Mouse (Mus musculus) liver, embryonic 14.5 days (tissue): ENCODE data around the gene Nr4a2. TPM values are rescaled to one million over a fixed set of nuclear protein-coding genes. Genes with fewer than 3 reads are reported as not detected.

Experiments
- ATAC-seq: fragments of 200-750 bp; cut with Nextera tagmentation; 2 replicates; pipeline ENCODE4 v1.8.0; 2017; ENCODE audit warnings: moderate number of reproducible peaks, mild to moderate bottlenecking, moderate library complexity; ENCODE audit not compliant: insufficient read depth
- DNase-seq, 3 experiments: peaks; one replicate each; pipeline ENCODE4 v3.0.0-alpha.2; 2012 to 2013; ENCODE audit warnings: low read depth in 3 of 3, low spot score in 3 of 3
- H3K27ac ChIP-seq: fragments of 300-500 bp; sonication (generic); 2 replicates; pipeline ENCODE4 v1.5.1; 2014; ENCODE audit warnings: moderate library complexity, mild to moderate bottlenecking, control low read depth, inconsistent platforms
- H3K27me3 ChIP-seq: fragments of 300-500 bp; sonication (generic); 2 replicates; pipeline ENCODE4 v1.6.1; 2014; ENCODE audit warnings: mild to moderate bottlenecking, low read length, moderate library complexity; ENCODE audit not compliant: control insufficient read depth, insufficient read depth
- H3K36me3 ChIP-seq: fragments of 300-500 bp; sonication (generic); replicated peaks from 2 replicates; pipeline ENCODE4 v1.6.1; 2014; ENCODE audit warnings: low read depth; ENCODE audit not compliant: control insufficient read depth, insufficient read depth
- H3K4me1 ChIP-seq, 2 experiments: fragments of 200-500 bp in 1 of 2; fragments of 300-500 bp in 1 of 2; sonication (generic) in 1 of 2; replicated peaks; 2 replicates each; pipeline ENCODE4 v1.6.1; 2012 to 2014; ENCODE audit warnings: antibody characterized with exemption in 1 of 2, inconsistent platforms in 1 of 2, low read length in 1 of 2; ENCODE audit not compliant: control insufficient read depth in 2 of 2, insufficient read depth in 2 of 2
- H3K4me2 ChIP-seq: fragments of 300-500 bp; sonication (generic); 2 replicates; pipeline ENCODE4 v1.6.1; 2014; ENCODE audit warnings: low read depth, mild to moderate bottlenecking, control low read depth, moderate library complexity
- H3K4me3 ChIP-seq, 2 experiments: fragments of 200-500 bp in 1 of 2; fragments of 300-500 bp in 1 of 2; sonication (generic) in 1 of 2; 2 replicates each; pipeline ENCODE4 v1.5.1; 2012 to 2014; ENCODE audit warnings: low read depth in 2 of 2, low read length in 2 of 2, mild to moderate bottlenecking in 2 of 2, control low read depth in 1 of 2, inconsistent platforms in 1 of 2, moderate library complexity in 1 of 2; ENCODE audit not compliant: insufficient read depth in 1 of 2
- H3K9ac ChIP-seq: fragments of 300-500 bp; sonication (generic); replicated peaks from 2 replicates; pipeline ENCODE4 v1.6.1; 2014; ENCODE audit warnings: mild to moderate bottlenecking, control low read depth, moderate library complexity
- H3K9me3 ChIP-seq: fragments of 300-500 bp; sonication (generic); 2 replicates; pipeline ENCODE4 v1.6.1; 2016; ENCODE audit warnings: low read length, mixed read lengths; ENCODE audit not compliant: control insufficient read depth
- CTCF ChIP-seq: IDR thresholded peaks from 2 replicates; pipeline ENCODE4 v1.5.1; 2016; ENCODE audit warnings: antibody characterized with exemption, low read depth, control low read depth
- EP300 ChIP-seq: IDR thresholded peaks from 2 replicates; pipeline ENCODE4 v1.6.1; 2016; ENCODE audit warnings: antibody characterized with exemption, low read depth
- whole genome bisulfite sequencing: fragments of 180-500 bp; shearing (Covaris S2); extraction: QIAGEN DNeasy Blood & Tissue Kit; methylation state at CpG from one replicate; pipeline ENCODE4 v1.1.7; 2014; ENCODE audit not compliant: insufficient replicate concordance; 5-methylcytosine and 5-hydroxymethylcytosine counted together
- polyA plus RNA-seq, 2 experiments: library from polyadenylated mRNA; depleted of rRNA in 1 of 2; stranded (reverse) in 1 of 2; unstranded in 1 of 2; fragments of >200 nt; fragmentation: Nextera tagmentation in 1 of 2; extraction: Ambion mirVana in 1 of 2; gene quantifications; 2 replicates each; pipeline versions ENCODE4 v1.2.1 to v1.2.3; 2012 to 2014

The Nr4a2 gene
- polyA plus RNA-seq, 2 experiments: 0.22 to 0.28 TPM

DNA sequence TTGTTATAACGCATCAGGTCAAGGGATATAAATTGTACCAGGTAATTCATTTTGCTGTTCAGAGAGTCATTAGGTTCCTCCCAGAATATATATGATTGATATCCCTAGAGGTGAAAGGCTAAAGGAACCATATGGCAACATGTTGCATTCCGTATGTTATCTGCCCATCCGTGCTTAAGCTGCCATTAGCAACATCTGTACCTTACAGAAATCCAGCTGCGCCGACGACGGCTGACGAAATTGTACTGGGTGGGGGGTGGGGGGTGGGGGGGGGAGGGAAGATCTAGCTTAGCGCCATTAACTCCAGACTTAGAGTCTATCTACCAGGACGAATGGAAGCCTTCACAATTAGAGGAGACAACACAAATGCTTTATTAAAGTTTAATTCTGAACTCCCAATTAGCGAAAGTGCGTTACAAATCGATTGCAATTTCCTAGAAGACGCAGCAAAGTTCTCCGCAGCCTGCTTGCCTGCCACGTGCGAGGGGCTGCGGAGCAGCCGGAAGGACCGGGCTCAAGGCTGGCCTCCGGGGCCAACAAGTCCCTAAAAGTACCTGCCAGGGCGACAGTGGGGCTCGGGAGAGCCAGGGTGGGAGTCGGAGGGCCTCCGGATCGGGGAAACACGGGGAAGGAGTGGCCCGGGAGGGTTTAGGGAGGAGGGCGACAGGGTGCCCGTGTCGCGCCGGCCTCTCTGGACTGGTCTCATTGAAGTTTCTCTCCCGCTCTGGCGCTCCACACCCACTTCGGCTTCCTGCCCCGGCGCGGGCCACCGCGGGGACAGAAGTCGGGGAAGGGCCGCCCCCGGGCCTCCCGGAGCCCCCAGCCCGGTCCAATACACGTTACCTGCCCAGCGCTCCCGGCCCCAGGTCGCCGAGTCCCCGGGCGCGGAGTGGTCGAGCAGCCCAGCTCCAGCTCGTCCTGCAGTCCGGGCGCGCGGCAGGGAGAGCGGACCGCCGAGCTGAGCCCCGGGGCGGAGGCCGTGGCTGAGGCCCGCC lies 520 bp downstream of the Nr4a2 start:
- Histone ChIP-seq H3K9me3 (no peaks in the 10 kb centered on the region), H3K9ac (peak overlapping the region; percentile 94), H3K4me3 (peak overlapping the region; percentile 79 to 90), H3K27ac (peak overlapping the region; percentile 53), H3K36me3 (no peaks in the 10 kb centered on the region), H3K4me2 (peak overlapping the region; percentile 92), H3K27me3 (no peaks in the 10 kb centered on the region), H3K4me1 (peaks cover 4 to 11% of the 10 kb centered on the region in 2 experiments)
- ATAC-seq: peak; percentile 77
- DNase-seq: no peak
- TF ChIP-seq CTCF: no peak
- TF ChIP-seq EP300: no peak
- WGBS: under 1% methylated on average over 63 of the region's 67 CpGs

DNA sequence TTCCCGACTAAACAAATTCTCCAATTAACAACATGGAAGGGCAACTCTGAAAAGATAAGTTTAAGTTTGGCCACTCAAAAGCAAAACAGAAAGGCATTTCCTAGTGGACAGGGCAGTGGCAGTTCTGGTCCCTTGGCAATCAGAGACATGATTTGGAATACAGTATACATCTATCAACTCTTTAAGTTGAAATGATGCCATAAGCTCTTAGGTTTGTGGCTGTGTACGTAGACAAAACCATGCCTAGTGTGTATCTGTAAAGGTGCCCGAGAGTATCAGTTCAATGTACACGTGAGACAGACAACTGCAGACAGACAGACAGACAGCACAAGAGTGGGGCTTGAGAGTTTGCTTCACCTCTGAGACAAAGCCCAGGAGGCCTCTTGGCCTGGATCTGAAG lies 2.7 kb downstream of the Nr4a2 start:
- Histone ChIP-seq H3K36me3 (no peaks in the 10 kb centered on the region), H3K9me3 (no peaks in the 10 kb centered on the region), H3K4me2 (no peak overlapping the region), H3K27me3 (no peaks in the 10 kb centered on the region), H3K27ac (no peak overlapping the region), H3K4me3 (no peak overlapping the region), H3K9ac (no peak overlapping the region), H3K4me1 (peaks cover 6 to 13% of the 10 kb centered on the region in 2 experiments)
- TF ChIP-seq EP300: no peak
- TF ChIP-seq CTCF: no peak
- ATAC-seq (no peak), DNase-seq (no peak)
- 67% methylated on average over 4 of the region's 4 CpGs for WGBS

DNA sequence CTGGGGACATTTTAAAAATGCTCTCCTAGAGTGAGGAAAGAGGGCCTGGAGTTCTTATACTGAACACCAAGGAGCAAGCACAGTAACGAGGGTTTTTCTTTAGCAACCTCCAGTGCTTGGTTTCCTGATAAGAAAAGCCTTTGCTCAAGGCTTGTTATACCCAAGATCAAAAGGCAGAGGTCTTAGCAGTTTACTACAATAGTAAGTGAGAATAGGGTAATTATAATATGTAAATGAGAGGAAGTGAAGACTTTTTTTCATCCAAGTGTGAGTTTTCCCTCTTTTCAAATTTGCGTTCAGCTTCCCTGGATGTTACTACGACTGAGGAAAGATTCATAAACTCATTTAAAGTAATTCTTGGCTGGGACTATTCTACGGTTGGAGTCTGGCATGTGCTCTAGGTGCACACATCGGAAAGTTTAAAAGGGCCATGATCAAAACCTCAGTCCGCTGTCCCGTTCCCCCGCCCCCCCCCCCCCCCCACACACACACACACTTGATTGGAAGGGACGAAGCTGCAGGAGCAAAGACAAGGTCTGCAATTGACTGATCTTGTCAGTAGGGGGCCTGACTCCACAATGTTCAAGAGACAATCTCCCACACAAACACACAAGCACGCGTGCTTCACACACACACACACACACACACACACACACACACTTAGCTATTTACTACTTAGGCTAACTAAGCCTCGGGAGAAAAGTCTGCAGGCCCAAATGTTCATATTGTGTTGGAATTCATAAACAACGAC lies 6.4 kb downstream of the Nr4a2 start:
- DNase-seq (peak; percentile 60 to 71 (median 61)), ATAC-seq (peak; percentile 46; the same call in 1 of the 2 replicates)
- Histone ChIP-seq H3K9me3 (no peaks in the 10 kb centered on the region), H3K9ac (peak overlapping the region; percentile 66), H3K4me3 (peak overlapping the region; percentile 68), H3K4me1 (peaks cover 5 to 6% of the 10 kb centered on the region in 2 experiments; a peak in 2 of 4 replicates), H3K36me3 (no peaks in the 10 kb centered on the region), H3K4me2 (peak overlapping the region; percentile 91), H3K27me3 (peaks cover 30% of the 10 kb centered on the region), H3K27ac (peak overlapping the region; percentile 32)
- no peak for TF ChIP-seq EP300
- TF ChIP-seq CTCF: peak; percentile 69
- 2% methylated on average over 13 of the region's 13 CpGs for WGBS

DNA sequence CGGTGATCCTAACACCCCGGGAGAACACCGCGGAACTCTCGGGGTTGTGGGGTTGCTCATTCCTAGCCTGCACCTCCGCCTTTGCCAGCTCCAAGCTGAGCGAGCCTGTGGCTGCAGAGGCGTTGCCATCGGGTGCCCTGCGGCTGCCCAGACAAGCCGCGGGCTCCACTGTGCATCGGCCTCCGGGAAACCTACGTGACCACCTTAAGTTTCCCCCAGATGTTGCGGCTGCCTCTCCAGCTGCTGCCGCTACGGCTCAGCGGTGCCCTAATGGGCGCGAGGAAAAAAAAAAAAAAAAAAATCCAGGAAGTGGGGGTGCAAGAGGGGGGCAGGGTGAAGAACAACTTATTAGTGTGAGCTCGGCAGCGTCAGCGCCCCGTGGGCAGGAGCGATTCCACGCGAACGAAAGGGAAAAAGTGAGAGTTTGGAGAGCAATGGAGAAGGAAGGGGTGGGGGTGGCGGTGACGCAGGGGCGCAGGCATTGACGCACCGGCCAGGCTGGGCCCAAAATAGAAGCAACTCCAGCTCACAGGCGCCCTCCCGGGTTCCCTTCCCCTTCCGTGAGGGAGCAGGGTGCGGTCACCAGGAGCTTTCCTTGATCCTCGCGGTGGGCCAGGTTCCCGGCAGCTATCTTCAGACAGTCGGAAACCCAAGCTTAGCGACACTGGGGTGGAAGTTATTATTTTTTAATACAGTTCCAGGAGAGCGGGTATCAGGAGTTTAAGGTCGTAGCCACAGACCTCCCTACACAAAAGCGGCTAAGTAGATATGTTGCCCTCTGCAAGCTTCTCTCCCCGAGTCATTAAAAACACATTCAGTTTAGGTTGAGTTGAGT lies 7.2 kb downstream of the Nr4a2 start:
- DNase-seq: no peak

More for the DNA sequence above, 7.2 kb downstream of the Nr4a2 start:
- peak; percentile 52 for ATAC-seq
- TF ChIP-seq EP300: no peak
- 0 out of 2 replicates have a peak, but pooled peaks have one; percentile 2 for TF ChIP-seq CTCF
- Histone ChIP-seq H3K4me2 (peak overlapping the region; percentile 91), H3K36me3 (no peaks in the 10 kb centered on the region), H3K9ac (peak overlapping the region; percentile 66), H3K4me3 (peak overlapping the region; percentile 68), H3K4me1 (peaks cover 5 to 6% of the 10 kb centered on the region in 2 experiments; a peak in 2 of 4 replicates), H3K27me3 (peaks cover 38% of the 10 kb centered on the region), H3K27ac (peak overlapping the region; percentile 32), H3K9me3 (no peaks in the 10 kb centered on the region)
- under 1% methylated on average over 47 of the region's 47 CpGs for WGBS
